Mouse (Mus musculus) activated CD4-positive, CD25-positive, alpha-beta regulatory T cell, adult 4 months (primary cell): ENCODE data around the gene Tmx4. TPM values are rescaled to one million over a fixed set of nuclear protein-coding genes. Genes with fewer than 3 reads are reported as not detected.
"Not testable (repeated sequence)": the region's sequence is repeated elsewhere in the genome, so short reads cannot be mapped to it uniquely, and the experiment has no call there.

ENCODE experiments used
- ATAC-seq: one replicate; pipeline ENCODE4 v1.8.0; 2017
- polyA plus RNA-seq, 2 experiments: library from polyadenylated mRNA; unstranded; fragments of 100-300 nt; shearing (Covaris generic); gene quantifications; one replicate each; pipeline ENCODE4 v1.2.1; 2017

The Tmx4 gene
- polyA plus RNA-seq, result 10 to 100 TPM; 12.4 to 15.6 TPM

DNA sequence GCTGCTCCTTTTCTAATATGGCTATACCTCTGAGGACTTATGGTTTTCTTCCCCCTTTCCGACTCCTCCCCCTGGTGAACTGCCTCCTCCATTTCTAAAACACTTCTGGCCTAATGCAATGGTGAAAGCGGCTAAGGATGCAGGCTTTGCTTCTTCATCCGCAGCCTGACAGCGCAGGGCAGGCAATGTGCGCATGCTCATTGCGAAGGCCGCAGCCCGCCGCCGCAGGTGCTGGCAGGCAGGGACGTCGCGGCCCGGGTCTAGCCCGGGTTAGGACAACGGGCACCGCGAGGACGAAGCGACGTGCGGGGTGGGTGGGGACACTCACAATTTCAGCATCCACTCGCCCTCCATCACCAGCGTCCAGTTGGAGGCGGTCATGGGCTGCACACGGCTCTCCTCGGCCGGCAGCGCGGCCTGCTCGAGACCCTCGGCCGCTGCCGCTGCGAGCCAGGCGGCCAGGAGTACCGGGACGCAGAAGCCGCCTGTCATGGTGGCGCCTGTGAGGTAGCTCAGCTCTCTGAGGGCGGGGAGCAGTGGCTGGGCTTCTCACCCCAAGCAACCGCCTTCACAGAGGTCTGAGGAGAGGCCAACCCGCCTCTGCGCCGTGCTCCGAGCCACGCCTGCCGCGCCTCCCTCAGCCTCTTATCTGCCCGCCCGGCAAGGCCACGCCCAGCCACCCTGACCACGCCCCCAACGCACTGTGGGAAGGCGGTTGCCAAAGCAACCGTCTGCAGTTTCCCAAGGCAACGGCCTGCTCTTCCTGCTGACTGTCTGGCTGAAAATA, at the start of gene Tmx4:
Gene Tmx4 (minus strand): TSS at position 632 of the 787 bp plus-strand sequence.
- ATAC-seq, result peak; percentile 96

DNA sequence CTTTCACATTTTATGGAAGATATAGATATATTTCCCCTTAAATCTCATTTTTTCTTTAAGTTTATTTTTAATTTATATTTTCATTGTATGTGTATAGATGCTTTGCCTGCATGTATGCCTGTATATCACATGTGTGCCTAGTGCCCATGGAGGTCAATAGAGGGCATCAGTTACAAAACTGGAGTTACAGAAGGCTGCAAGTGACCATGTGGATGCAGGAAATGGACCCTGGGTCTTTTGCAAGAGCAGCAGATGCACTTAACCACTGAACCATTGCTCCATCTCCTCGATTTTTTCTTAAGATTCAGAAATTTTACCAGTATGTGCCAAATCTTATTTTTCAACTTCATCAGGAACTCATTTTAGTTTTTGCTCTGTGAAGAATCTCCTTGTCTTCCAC, 48.2 kb upstream of the Tmx4 start:
- ATAC-seq, result no peak

DNA sequence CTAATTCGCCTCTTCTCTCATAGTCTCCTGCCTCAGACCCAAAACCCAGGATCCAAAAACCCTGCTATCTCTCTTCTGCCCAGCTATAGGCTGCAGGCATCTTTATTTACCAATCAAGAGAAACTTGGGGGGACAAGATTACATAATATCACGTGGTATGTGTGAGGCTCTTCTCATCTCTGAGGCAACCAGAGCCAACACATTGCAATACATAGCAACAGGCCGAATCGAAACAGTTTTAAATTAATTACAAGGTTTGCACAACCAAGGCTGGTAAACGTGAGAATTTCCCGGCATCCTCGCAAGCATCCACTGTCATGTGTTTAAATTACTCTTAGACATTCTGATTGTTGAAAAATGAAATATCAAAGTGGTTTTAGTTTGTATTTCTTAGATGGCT, 47.1 kb upstream of the Tmx4 start:
- no peak for ATAC-seq

DNA sequence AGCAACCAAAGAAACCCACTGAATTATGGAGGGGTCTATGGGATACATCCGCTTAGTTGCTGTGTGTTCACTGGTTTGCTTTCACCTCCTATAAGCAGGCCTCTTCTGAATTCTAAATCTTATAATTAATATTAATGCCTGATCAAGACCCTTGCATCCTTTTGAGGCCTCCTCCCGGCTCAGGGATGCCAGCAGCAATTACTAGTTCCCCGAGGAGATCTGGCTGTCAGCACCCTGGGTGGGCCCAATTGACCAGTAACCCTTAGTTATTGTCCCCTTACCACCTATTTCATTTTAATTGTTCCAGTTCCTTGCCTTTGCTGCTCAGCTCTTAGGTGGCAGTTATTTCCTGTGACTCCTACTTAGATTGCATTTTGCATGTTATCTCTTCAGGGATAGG, 38.4 kb upstream of the Tmx4 start:
- ATAC-seq, result no peak

DNA sequence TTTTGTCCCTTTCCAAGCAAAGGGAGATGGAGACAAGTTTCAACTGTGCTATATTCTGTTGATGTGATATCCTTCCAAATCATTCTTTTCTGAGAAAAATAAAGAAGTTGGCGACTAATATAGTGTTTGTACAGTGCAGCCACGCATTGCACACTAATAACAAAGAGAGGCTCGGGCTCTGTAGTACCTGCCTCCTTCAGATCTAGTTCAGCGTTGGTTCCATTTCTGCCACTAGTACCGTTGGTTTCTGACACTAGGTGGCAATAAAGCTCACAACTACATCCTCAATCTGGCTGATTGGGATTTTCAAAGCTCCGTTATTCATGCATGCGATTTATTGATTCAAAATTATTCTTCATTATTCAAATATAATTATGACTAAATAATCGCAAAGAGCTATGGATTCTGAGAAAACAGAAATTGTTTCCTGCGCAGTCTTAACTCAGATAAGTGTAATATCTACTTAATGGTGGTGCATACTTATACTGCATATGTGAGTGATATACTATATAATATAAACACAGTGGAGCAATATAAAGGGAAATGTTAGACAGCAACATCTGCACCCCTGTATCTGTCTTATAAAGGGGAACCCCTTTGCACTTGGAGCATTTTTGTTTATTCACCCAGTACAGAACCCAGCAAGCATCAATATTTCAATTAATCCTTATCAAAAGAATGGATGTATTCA, 37.5 kb upstream of the Tmx4 start:
- ATAC-seq, result no peak

DNA sequence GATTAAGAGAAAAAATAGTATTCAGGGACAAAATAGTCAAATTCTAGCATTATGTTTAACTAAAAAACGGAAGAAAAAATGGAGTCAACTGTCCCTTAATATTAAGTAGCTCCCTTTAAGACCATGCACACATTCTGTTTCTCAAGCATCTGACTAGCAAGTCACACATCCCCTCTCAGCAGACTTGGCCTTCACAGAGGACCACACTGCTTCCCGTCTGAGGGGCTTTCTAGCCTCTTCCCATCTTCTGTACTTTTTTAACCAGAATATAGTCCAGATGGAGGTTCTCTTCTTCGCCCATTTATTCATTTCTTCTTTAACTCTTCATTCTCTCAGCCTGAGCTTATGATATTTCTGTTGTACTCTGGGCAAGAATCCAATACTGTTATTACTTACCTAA, 35.6 kb upstream of the Tmx4 start:
- ATAC-seq, result no peak

DNA sequence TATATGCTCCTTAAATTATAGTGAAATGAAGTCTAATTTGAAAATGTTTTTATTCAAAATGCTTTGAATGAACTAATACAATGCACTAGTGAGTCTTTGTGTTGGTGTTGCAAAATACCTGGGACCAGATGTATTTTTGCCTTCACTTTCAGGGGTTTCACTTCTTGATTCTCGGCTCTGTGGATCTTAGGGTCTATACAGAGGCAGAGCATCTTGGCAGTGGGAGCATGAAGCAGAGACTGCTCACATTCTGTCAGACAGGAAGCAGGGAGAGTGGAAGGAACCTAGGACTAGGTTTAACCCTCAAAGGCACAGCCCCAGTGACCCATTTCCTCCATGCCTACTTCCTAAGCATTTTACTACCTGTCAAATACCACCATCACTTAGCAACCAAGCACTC, 31.5 kb upstream of the Tmx4 start:
- no peak for ATAC-seq

DNA sequence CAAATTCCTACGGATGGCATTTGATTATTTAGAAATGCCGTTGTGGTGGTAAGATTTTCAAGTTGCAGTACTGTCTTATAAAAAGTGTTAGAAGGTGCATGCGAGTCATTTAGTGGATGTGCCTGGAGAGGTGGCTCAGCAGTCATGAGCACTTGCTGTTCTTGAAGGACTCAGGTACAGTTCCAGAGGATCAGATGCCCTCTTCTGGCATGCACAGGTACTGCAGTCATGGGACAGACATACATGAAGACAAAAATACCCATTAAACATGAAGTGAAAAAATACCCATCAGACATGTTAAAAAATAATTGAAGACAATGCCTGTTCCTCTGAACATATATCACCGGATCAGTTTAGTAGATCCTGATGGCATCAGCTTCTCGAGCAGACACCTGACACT, 29.7 kb upstream of the Tmx4 start:
- ATAC-seq, result no peak

DNA sequence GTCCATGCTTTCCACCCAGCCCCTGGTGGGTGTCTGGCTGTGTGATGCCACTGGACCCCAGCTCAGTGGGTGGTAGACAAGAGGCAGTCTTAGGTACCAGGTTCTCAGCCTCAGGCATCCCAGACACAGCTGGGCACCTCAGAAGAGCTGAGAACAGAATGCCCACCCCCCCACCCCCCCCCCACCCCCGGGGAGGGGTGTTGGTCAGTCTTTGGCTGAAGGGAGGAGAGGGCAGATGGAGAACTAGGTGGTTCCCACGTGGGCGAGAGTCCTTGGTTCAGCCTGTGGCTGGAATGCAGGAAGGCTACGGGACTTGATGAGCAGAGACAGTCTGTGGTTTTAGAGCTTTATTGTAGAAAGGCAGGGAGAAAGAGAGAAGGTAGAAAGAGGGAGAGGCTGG, 12.5 kb upstream of the Tmx4 start:
- no peak for ATAC-seq

DNA sequence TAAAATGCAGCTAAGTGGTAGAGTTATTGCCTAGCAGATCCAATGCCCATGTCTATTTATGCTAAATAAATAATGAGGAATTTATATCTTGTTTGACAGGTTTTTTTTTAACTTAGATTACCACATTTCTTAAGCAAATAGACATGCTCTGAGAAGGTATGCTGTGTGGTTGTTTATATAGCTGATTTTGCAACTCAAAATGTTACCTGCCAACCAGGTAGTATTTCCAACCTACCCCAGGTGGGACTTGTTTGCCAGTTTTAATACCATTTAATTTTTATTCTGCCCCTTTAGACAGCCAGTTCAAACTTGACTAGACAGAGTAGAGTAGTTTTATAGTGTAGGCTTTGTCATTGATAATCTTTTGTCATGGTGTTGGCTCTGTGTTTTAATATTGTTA, 10.7 kb upstream of the Tmx4 start:
- no peak for ATAC-seq

DNA sequence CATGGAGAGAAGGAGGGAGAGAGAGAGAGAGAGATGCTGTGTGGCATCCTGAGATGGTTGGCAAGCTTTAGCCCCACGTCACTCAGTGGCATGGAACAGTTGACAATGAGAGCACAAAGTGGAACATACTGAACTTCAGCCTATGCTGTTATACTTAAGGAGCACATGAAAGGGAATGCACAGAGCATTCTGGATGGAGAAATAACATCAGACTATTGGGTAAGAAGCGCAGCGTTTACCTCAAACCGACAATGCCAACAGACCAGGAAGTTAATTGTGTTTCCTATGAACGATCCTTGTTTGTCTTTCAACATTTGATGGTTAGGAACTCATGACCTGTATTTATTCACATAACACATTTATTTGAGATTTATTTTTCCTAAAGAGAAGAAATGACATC, 8.8 kb upstream of the Tmx4 start:
- no peak for ATAC-seq

DNA sequence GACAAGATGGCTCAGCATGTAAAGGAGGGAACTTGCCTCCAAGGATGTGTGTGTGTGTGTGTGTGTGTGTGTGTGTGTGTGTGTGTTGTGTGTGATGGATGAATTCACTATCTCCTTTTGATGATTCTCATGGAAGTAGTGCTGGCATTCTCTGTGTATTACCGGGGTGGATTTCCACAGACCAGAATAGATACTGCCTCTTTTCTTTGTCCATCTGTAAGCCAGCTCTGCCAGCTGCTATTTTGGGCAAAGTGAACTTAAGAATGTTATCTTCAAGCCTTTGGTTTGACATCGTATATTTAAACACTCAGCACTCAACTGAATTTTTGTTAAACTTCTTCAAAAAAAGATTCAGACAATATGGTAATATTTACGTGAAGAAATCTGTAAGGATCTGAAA, 5.1 kb upstream of the Tmx4 start:
- ATAC-seq, result no peak

DNA sequence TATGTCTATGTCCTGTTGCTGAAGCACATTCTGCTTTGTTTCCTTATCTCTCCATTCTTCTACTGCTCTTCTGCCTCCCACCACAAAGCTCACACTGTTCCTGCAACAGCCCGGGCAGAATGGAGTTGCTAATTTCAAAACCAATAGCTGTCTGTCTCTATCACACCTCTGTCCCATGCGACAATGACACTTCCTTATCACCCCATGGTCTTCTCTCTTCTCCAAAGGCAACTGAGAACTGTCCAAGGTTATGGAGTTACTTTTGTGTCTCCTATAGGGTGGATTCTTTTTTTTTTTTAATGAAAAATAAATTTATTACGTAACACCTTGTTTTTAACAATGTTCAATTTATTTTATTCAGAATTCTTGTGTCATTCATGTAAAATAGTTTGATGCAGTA, 1.8 kb upstream of the Tmx4 start:
- ATAC-seq, result no peak

DNA sequence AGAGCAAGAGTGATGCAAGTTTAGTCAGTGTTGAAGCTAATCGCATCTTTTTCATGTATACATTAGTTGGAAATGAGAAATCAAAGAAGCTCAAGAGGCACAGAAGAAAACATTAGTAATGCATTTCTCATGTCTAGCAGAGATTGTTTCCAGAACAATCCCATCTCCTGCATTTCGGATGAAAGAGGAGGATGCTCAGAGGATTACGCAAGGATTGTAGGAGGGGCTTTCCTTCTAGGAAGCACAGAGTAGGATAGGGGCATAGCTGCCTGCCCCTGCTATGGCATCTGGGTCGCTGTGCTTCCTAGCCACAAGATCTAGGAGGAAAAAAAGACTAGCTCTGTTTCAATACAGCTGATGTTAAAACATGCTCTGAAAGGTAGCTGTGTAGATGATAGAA, 1.2 kb upstream of the Tmx4 start:
- ATAC-seq, result no peak

DNA sequence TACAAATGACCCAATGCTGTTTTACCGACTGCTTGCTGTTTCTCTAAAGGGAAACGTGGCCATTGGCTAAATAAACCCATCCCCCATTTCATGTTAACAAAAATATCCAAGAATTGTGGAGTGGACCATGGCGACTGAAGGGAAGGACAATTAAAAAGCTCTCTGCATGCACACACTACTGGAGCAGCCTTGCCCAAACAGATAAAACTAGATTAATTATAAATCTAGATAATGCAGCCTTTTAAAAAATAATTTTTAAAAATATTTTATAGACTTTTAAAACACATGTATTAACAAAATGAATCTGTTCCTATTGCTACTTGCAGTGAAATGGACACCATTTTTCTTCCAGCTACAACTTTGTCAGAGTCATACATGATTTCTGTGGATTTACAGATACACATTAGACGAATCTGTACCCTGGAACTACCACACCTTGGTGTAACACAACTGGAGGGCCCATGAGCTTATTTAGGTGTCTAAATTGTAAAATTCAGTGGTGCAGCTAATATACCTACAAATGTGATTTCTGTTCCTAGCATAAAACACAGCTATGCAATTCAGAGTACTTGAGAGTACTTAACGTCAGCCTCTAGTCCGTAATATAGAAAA, 462 bp upstream of the Tmx4 start:
- no peak for ATAC-seq

DNA sequence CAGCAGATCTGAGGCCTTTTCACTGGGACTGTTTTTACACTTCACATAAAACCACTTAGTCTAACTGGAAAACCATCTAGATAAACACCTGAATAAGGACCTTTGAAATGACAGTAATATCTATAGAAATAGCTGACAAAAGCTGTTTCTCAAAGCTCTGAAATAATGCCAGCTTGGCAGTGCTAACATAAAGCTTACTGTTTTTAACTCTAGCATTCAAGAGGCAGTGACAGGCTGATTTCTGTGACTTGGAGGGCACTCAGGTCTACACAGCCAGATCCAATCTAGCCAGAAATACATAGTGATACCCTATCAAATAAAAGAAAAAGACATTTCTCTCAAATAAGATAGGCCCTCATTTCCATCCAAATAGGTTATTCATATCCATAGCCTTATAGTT, 1.6 kb downstream of the Tmx4 start:
- ATAC-seq, result no peak

DNA sequence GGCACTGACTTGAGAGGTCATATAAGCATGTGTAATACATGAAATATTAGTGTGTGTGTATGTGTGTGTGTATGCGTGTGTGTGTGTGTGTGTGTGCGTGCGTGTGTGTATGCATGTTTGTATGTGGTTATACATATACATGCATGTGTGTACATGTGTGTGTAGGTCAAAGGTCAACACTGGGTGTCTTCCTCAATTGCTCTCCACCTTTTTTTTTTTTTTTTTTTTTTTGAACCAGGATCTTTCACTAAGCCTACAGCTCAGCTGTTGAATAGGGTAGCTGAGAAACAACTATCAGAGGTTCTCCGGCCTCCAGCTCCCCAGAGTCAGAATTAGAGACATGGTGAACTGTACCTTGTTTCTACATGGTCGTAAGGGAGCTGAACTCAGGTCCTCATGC, 2.6 kb downstream of the Tmx4 start:
- ATAC-seq, result no peak

DNA sequence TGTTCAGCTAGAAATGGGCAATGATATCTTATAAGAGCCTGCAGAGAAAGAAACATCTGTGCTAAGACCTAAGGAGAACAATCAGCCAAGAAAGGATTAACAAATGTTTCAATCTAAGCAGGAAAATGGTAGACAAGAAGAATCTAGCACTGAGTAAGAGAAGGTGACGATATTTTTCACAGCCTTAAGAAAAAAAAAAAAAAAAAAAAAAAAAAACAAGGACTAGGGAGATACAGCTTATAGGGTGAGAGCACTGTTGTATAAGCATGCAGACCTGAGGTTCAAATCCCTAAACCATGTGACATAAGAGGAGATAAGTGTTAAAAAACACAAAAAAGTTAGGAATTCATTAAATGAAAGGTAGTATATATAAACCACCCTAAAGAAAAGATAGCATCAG, 3.5 kb downstream of the Tmx4 start:
- ATAC-seq, result no peak

DNA sequence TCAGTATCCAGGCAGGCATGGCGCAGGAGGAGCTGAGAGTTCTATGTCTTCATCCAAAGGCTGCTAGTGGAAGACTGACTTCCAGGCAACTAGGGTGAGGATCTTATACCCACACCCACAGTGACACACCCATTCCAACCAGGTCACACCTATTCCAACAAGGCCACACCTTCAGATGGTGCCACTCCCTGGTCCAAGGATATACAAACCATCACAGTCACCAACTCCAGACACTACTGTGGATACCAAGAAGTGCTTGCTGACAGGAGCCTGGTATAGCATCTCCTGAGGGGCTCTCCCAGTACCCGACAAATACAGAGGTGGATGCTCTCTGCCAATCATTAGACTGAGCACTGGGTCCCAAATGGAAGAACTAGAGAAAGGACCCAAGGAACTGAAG, 15.4 kb downstream of the Tmx4 start:
- ATAC-seq, result not testable (repeated sequence)

DNA sequence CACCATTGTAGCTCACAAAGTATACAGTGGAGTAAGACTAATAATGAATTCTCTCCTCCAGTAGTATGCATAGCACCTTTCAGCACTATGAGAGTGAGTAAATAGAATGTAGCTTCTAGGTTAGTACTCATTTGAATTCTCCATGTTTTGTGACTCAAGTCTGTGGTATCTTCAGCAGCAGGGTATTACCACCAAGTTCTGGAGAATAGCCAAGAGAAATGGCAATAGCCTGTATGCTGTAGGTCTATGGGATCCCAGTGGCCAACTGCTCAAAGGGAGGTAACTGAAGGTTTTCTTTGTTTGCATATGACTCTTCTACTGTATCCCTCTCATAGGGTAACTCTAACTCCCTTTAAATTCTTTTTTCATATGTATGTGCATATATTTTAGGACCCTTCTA, 39.0 kb downstream of the Tmx4 start:
- ATAC-seq, result no peak

DNA sequence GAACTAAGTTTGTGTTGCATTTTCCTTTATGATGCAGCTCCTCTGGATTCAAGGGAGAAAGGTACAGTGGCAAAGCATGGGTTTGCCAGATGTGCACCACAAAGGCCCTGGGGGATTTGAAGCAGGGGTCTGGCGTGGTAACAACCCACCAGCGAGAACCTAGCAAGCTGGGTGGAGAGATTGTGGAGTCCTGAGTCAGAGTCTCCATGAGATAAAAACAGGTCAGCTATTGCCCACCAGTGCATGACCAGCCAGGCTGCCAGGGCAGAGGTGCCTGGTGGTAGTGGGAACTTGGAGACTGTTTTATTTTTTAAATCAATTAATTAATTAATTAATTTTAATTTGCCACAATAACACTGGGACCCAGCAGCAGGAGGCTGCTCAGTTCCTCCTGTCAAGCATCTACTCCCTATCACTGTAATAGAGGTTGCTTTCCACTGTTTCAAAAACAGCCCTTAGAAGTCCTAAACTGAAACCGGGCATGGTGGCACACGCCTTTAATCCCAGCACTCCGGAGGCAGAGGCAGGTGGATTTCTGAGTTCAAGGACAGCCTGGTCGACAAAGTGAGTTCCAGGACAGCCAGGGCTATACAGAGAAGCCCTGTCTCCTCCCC, 52.8 kb downstream of the Tmx4 start:
- ATAC-seq, result no peak

DNA sequence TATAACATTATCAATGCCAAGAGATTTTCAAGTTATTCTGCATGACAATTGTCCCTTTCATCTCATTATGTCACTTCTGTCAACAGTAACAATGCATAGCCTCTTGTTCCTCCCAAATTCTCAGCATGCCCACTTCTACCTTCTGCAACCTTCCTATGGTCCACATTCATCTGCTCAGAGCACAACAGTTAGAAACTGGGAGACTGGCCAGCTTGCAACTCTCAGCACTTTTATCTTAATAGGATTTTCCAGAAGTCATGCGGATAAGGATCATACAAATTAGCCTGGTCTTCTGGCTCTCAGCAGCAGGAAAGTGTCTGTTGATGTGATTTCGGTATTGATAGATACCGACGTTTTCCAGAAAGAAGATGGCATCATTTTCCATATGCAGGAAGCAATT, 58.7 kb downstream of the Tmx4 start:
- ATAC-seq, result no peak

DNA sequence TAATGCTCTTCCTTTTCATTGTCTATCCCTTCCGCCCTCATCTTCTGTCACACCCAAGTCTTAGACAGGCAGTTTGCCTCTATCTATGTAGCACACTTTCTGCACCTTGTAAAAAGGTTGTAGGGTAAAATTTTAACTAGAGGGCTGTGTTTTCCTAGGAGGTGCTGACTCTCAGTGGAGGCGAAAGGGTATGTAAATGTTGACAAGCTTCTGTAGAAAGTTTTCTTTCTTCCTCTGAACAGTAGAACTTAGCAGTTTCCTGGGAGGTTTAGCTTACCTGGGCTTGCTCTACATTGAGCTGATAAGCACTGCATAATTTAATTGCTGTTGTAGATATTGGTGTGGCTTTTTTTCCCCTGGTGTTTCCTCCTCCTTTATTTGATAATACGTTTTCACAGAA, 84.5 kb downstream of the Tmx4 start:
- ATAC-seq, result no peak
